Mouse (Mus musculus) spleen, adult 2 months (tissue): ENCODE measurements at regions not wholly inside any gene's neighbourhood (a gene's known extent, or its start where the extent isn't known, plus 50 kb on each side); places are given as distances from the start of the nearest gene placed in this dataset.

ENCODE experiments used
- CTCF ChIP-seq: fragments of 200-500 bp; IDR thresholded peaks from 2 replicates; pipeline ENCODE4 v1.5.1; 2011; ENCODE audit warnings: mild to moderate bottlenecking, inconsistent platforms; ENCODE audit not compliant: insufficient read depth, insufficient read length, insufficient replicate concordance; ENCODE audit errors: extremely low read depth
- POLR2A ChIP-seq: fragments of 200-500 bp; IDR thresholded peaks from 2 replicates; pipeline ENCODE4 v1.6.1; 2011; ENCODE audit warnings: low read depth, low read length, inconsistent platforms

- TF ChIP-seq POLR2A (no peak), CTCF (no peak)
Measured at GRCm38 (mm10) chr4:47814030-47814429, 230.9 kb upstream of the Nr4a3 start.
